Mouse (Mus musculus) forebrain, embryonic 12.5 days (tissue): ENCODE data around the gene Esrp2. TPM values are rescaled to one million over a fixed set of nuclear protein-coding genes. Genes with fewer than 3 reads are reported as not detected.
A peak's percentile ranks its signal among the peaks of the same experiment; 100 is the strongest.

Experiments
- ATAC-seq: fragments of 200-750 bp; cut with Nextera tagmentation; 2 replicates; pipeline ENCODE4 v1.8.0; 2017; ENCODE audit warnings: moderate TSS enrichment; ENCODE audit not compliant: low FRiP score
- H3K27ac ChIP-seq: fragments of 300-500 bp; sonication (generic); 2 replicates; pipeline ENCODE4 v1.5.1; 2016; ENCODE audit warnings: mild to moderate bottlenecking
- H3K27me3 ChIP-seq: fragments of 300-500 bp; sonication (generic); 2 replicates; pipeline ENCODE4 v1.6.1; 2016; ENCODE audit warnings: mild to moderate bottlenecking
- H3K36me3 ChIP-seq: fragments of 300-500 bp; sonication (generic); replicated peaks from 2 replicates; pipeline ENCODE4 v1.6.1; 2016; ENCODE audit warnings: mild to moderate bottlenecking
- H3K4me1 ChIP-seq: fragments of 300-500 bp; sonication (generic); 2 replicates; pipeline ENCODE4 v1.6.1; 2016
- H3K4me2 ChIP-seq: fragments of 300-500 bp; sonication (generic); 2 replicates; pipeline ENCODE4 v1.6.1; 2016; ENCODE audit warnings: mild to moderate bottlenecking, moderate library complexity
- H3K4me3 ChIP-seq: fragments of 300-500 bp; sonication (generic); replicated peaks from 2 replicates; pipeline ENCODE4 v1.5.1; 2016; ENCODE audit warnings: mild to moderate bottlenecking
- H3K9ac ChIP-seq: fragments of 300-500 bp; sonication (generic); 2 replicates; pipeline ENCODE4 v1.6.1; 2016; ENCODE audit warnings: mild to moderate bottlenecking
- H3K9me3 ChIP-seq: fragments of 300-500 bp; sonication (generic); 2 replicates; pipeline ENCODE4 v1.6.1; 2016
- WGBS: fragments of 180-500 bp; shearing (Covaris S2); methylation state at CpG from one replicate; pipeline ENCODE4 v1.1.7; 2016; 5-methylcytosine and 5-hydroxymethylcytosine counted together
- polyA plus RNA-seq: library from polyadenylated mRNA; unstranded; fragments of >200 nt; fragmentation: Nextera tagmentation; extraction: Ambion mirVana; gene quantifications from 2 replicates; pipeline ENCODE4 v1.2.1, GENCODE M21; 2016

The Esrp2 gene
- polyA plus RNA-seq, result 1.9 TPM in 2 replicates

GRCm38 (mm10) chr8:106136156-106137130 is at the start of gene Esrp2:
Gene Esrp2, minus strand, starts transcription at chr8:106136974.
- Histone ChIP-seq H3K9ac (peak within 1 kb of the TSS; percentile 39), H3K27me3 (peaks cover 77% of the 10 kb centered on the region), H3K9me3 (no peaks in the 10 kb centered on the region), H3K4me3 (peak within 1 kb of the TSS; percentile 42), H3K4me1 (peaks cover 28% of the 10 kb centered on the region), H3K36me3 (peaks cover 16% of the 10 kb centered on the region; the same call in 1 of the 2 replicates), H3K27ac (no peak within 1 kb of the TSS), H3K4me2 (peak within 1 kb of the TSS; percentile 74)
- under 1% methylated on average over 86 of the region's 86 CpGs for WGBS
- ATAC-seq, result no peak

GRCm38 (mm10) chr8:106186394-106186793 is 49.6 kb upstream of the Esrp2 start:
- Histone ChIP-seq H3K27ac (no peak overlapping the region), H3K4me1 (no peaks in the 10 kb centered on the region), H3K4me2 (no peak overlapping the region), H3K9ac (no peak overlapping the region), H3K4me3 (no peak overlapping the region), H3K9me3 (no peaks in the 10 kb centered on the region), H3K27me3 (no peaks in the 10 kb centered on the region), H3K36me3 (peaks cover 66% of the 10 kb centered on the region)
- ATAC-seq, result no peak
- WGBS, result 96% methylated on average over 3 of the region's 3 CpGs

GRCm38 (mm10) chr8:106185628-106186270 is 49.0 kb upstream of the Esrp2 start:
- H3K9me3 ChIP-seq, result no peaks in the 10 kb centered on the region
- H3K27ac ChIP-seq, result no peak overlapping the region
- WGBS, result 90% methylated on average over 8 of the region's 8 CpGs
- no peak overlapping the region for H3K4me2 ChIP-seq
- no peaks in the 10 kb centered on the region for H3K4me1 ChIP-seq
- H3K27me3 ChIP-seq, result no peaks in the 10 kb centered on the region
- no peak overlapping the region for H3K9ac ChIP-seq
- no peak for ATAC-seq
- H3K36me3 ChIP-seq, result peaks cover 60% of the 10 kb centered on the region
- H3K4me3 ChIP-seq, result no peak overlapping the region

- peaks cover 15% of the 10 kb centered on the region for H3K36me3 ChIP-seq
- H3K27me3 ChIP-seq, result no peaks in the 10 kb centered on the region
- 79% methylated on average over 2 of the region's 2 CpGs for WGBS
- no peak for ATAC-seq
- peaks cover 16% of the 10 kb centered on the region for H3K4me1 ChIP-seq
- no peaks in the 10 kb centered on the region for H3K9me3 ChIP-seq
- no peak overlapping the region for H3K9ac ChIP-seq
- H3K4me3 ChIP-seq, result no peak overlapping the region
- no peak overlapping the region for H3K27ac ChIP-seq
- no peak overlapping the region for H3K4me2 ChIP-seq
Observed at GRCm38 (mm10) chr8:106178428-106178827, 41.7 kb upstream of the Esrp2 start.

GRCm38 (mm10) chr8:106177594-106177993 is 40.8 kb upstream of the Esrp2 start:
- Histone ChIP-seq H3K27me3 (no peaks in the 10 kb centered on the region), H3K4me3 (no peak overlapping the region), H3K27ac (no peak overlapping the region), H3K36me3 (peaks cover 9% of the 10 kb centered on the region), H3K4me2 (no peak overlapping the region), H3K9me3 (no peaks in the 10 kb centered on the region), H3K4me1 (peaks cover 16% of the 10 kb centered on the region), H3K9ac (no peak overlapping the region)
- ATAC-seq, result no peak
- 83% methylated on average over 1 of the region's 1 CpGs for WGBS

- no peak for ATAC-seq
- WGBS, result 10% methylated on average over 1 of the region's 1 CpGs
- H3K27ac ChIP-seq, result no peak overlapping the region
Observed at GRCm38 (mm10) chr8:106176891-106177290, 40.1 kb upstream of the Esrp2 start.

GRCm38 (mm10) chr8:106173566-106173965 is 36.8 kb upstream of the Esrp2 start:
- no peak for ATAC-seq
- Histone ChIP-seq H3K4me1 (peaks cover 26% of the 10 kb centered on the region), H3K36me3 (no peaks in the 10 kb centered on the region), H3K27me3 (no peaks in the 10 kb centered on the region), H3K9me3 (no peaks in the 10 kb centered on the region), H3K9ac (no peak overlapping the region), H3K27ac (no peak overlapping the region), H3K4me3 (no peak overlapping the region), H3K4me2 (no peak overlapping the region)
- 97% methylated on average over 3 of the region's 3 CpGs for WGBS

More at GRCm38 (mm10) chr8:106176891-106177290, 40.1 kb upstream of the Esrp2 start:
- H3K9me3 ChIP-seq, result no peaks in the 10 kb centered on the region
- no peak overlapping the region for H3K9ac ChIP-seq
- H3K4me3 ChIP-seq, result no peak overlapping the region
- peaks cover 7% of the 10 kb centered on the region for H3K36me3 ChIP-seq
- no peaks in the 10 kb centered on the region for H3K27me3 ChIP-seq
- H3K4me1 ChIP-seq, result peaks cover 16% of the 10 kb centered on the region
- no peak overlapping the region for H3K4me2 ChIP-seq

- Histone ChIP-seq H3K4me3 (peak overlapping the region; percentile 86), H3K9ac (peak overlapping the region; percentile 89), H3K4me1 (peaks cover 11% of the 10 kb centered on the region), H3K27me3 (no peaks in the 10 kb centered on the region; the same call in 1 of the 2 replicates), H3K4me2 (peak overlapping the region; percentile 87), H3K27ac (no peak overlapping the region; the same call in 1 of the 2 replicates), H3K9me3 (no peaks in the 10 kb centered on the region), H3K36me3 (no peaks in the 10 kb centered on the region)
- WGBS, result 50% methylated on average over 6 of the region's 6 CpGs
- ATAC-seq, result no peak
Observed at GRCm38 (mm10) chr8:106169934-106170480, 33.2 kb upstream of the Esrp2 start.

- 2% methylated on average over 52 of the region's 54 CpGs for WGBS
- Histone ChIP-seq H3K9ac (peak overlapping the region; percentile 89), H3K4me1 (peaks cover 11% of the 10 kb centered on the region), H3K4me3 (peak overlapping the region; percentile 86), H3K4me2 (peak overlapping the region; percentile 87), H3K9me3 (no peaks in the 10 kb centered on the region), H3K27ac (peak overlapping the region; percentile 90), H3K36me3 (no peaks in the 10 kb centered on the region), H3K27me3 (no peaks in the 10 kb centered on the region; the same call in 1 of the 2 replicates)
- ATAC-seq, result peak; percentile 80
Observed at GRCm38 (mm10) chr8:106169017-106169933, 32.5 kb upstream of the Esrp2 start.

GRCm38 (mm10) chr8:106168356-106169016 is 31.7 kb upstream of the Esrp2 start, which contains the start of gene Slc7a6:
Gene Slc7a6, plus strand, starts transcription at chr8:106168857.
- peak; percentile 91 for ATAC-seq
- Histone ChIP-seq H3K36me3 (peaks cover 8% of the 10 kb centered on the region), H3K4me1 (peaks cover 11% of the 10 kb centered on the region), H3K27ac (peak within 1 kb of the TSS; percentile 90), H3K9ac (peak within 1 kb of the TSS; percentile 89), H3K9me3 (no peaks in the 10 kb centered on the region), H3K27me3 (no peaks in the 10 kb centered on the region; the same call in 1 of the 2 replicates), H3K4me2 (peak within 1 kb of the TSS; percentile 87), H3K4me3 (peak within 1 kb of the TSS; percentile 86)
- under 1% methylated on average over 56 of the region's 59 CpGs for WGBS

GRCm38 (mm10) chr8:106165460-106165859 is 28.7 kb upstream of the Esrp2 start:
- 56% methylated on average over 4 of the region's 4 CpGs for WGBS
- H3K4me3 ChIP-seq, result no peak overlapping the region
- peaks cover 37% of the 10 kb centered on the region for H3K36me3 ChIP-seq
- no peak overlapping the region for H3K27ac ChIP-seq
- H3K27me3 ChIP-seq, result no peaks in the 10 kb centered on the region; the same call in 1 of the 2 replicates
- no peak for ATAC-seq
- no peak overlapping the region for H3K4me2 ChIP-seq
- no peak overlapping the region for H3K9ac ChIP-seq
- peaks cover 10% of the 10 kb centered on the region for H3K4me1 ChIP-seq
- H3K9me3 ChIP-seq, result no peaks in the 10 kb centered on the region
